Mouse (Mus musculus): Measurements from ENCODE around the gene Scn2a. TPM values are rescaled to one million over a fixed set of nuclear protein-coding genes. Genes with fewer than 3 reads are reported as not detected.

Scn2a gene
- total and polyA plus RNA-seq, 3 experiments = not detected

Other genes starting within 250 kb of the Scn2a start
- not detected in 2 replicates for gene Scn3a, start 53.1 kb upstream of the Scn2a start, total RNA-seq (2012; rRNA removed)
- not detected for gene Scn3a, start 53.1 kb upstream of the Scn2a start, polyA plus RNA-seq (2012; ENCODE audit: insufficient read depth in 1 of 2, insufficient read length in 2 of 2, low read depth in 1 of 2, low replicate concordance in 2 of 2, missing spikeins in 1 of 2)
- gene Csrnp3, start 225.0 kb downstream of the Scn2a start, total RNA-seq (2012; rRNA removed) = not detected in 2 replicates
- gene Csrnp3, start 225.0 kb downstream of the Scn2a start, polyA plus RNA-seq (2012; ENCODE audit: insufficient read depth in 1 of 2, insufficient read length in 2 of 2, low read depth in 1 of 2, low replicate concordance in 2 of 2, missing spikeins in 1 of 2) = not detected

Data from MEL (cell line).